Comparison of ENCODE assay signal across 8 mouse cellular contexts in genomic region chr13:52977757-52978156, GRCm38 (mm10). TPM values are rescaled to one million over a fixed set of nuclear protein-coding genes. Genes with fewer than 3 reads are reported as not detected.
A peak's percentile ranks its signal among the peaks of the same experiment; 100 is the strongest.
DNase-seq lines count a peak whose midpoint lies in the region; ATAC-seq lines count a peak whose summit lies in the region.

No protein-coding gene starts in this region.

- H3K9ac ChIP-seq in forebrain, embryonic 14.5 days (ENCODE audit: low read length), result peak overlapping the region; percentile 93
- no peak overlapping the region for H3K9ac ChIP-seq in liver, embryonic 11.5 days (ENCODE audit: low read depth, low read length)
- H3K9ac ChIP-seq in stomach, embryonic 15.5 days, result no peak overlapping the region

- peaks cover 15% of the 10 kb centered on the region for H3K36me3 ChIP-seq in megakaryocyte, embryonic 14.5 days (replicated peaks; ENCODE audit: low read length)
- no peaks in the 10 kb centered on the region for H3K36me3 ChIP-seq in forebrain, embryonic 14.5 days (ENCODE audit: control insufficient read depth, insufficient read depth, low read length)
- H3K36me3 ChIP-seq in liver, embryonic 11.5 days (ENCODE audit: control insufficient read depth, insufficient read depth, low read length), result no peaks in the 10 kb centered on the region
- no peaks in the 10 kb centered on the region for H3K36me3 ChIP-seq in stomach, embryonic 15.5 days

- 32% methylated on average over 4 of the region's 4 CpGs for WGBS in forebrain, embryonic 14.5 days
- WGBS in liver, embryonic 11.5 days, result 29% methylated on average over 4 of the region's 4 CpGs
- WGBS in stomach, embryonic 15.5 days, result 39% methylated on average over 4 of the region's 4 CpGs

- ATAC-seq in megakaryocyte, adult 5-6 weeks (ENCODE audit: poor library complexity, severe bottlenecking), result no peak
- no peak for ATAC-seq in forebrain, embryonic 14.5 days
- no peak for ATAC-seq in liver, embryonic 11.5 days (replicated peaks; ENCODE audit: low FRiP score)
- no peak for ATAC-seq in stomach, embryonic 15.5 days (ENCODE audit: insufficient read depth, low FRiP score, low read depth)

- 0 out of 2 replicates have a peak overlapping the region, but pooled peaks have one; percentile 88 for H3K27ac ChIP-seq in forebrain, embryonic 14.5 days (ENCODE audit: low read depth, low read length)
- H3K27ac ChIP-seq in liver, embryonic 11.5 days (ENCODE audit: low read depth, low read length), result no peak overlapping the region
- H3K27ac ChIP-seq in stomach, embryonic 15.5 days, result no peak overlapping the region

- no peaks in the 10 kb centered on the region for H3K9me3 ChIP-seq in megakaryocyte, embryonic 14.5 days
- no peaks in the 10 kb centered on the region for H3K9me3 ChIP-seq in forebrain, embryonic 14.5 days (replicated peaks; ENCODE audit: control insufficient read depth, low read length)
- H3K9me3 ChIP-seq in liver, embryonic 11.5 days (ENCODE audit: control insufficient read depth, low read length), result no peaks in the 10 kb centered on the region
- no peaks in the 10 kb centered on the region for H3K9me3 ChIP-seq in stomach, embryonic 15.5 days

- H3K4me1 ChIP-seq in megakaryocyte, embryonic 14.5 days, result peaks cover 59% of the 10 kb centered on the region
- peaks cover 26% of the 10 kb centered on the region for H3K4me1 ChIP-seq in forebrain, embryonic 14.5 days (ENCODE audit: control insufficient read depth, insufficient read depth, low read length)
- H3K4me1 ChIP-seq in liver, embryonic 11.5 days (replicated peaks; ENCODE audit: control insufficient read depth, insufficient read depth, low read length), result peaks cover 31% of the 10 kb centered on the region
- H3K4me1 ChIP-seq in stomach, embryonic 15.5 days, result peaks cover 21% of the 10 kb centered on the region

- peak overlapping the region; percentile 71 for H3K4me3 ChIP-seq in megakaryocyte, embryonic 14.5 days (replicated peaks)
- H3K4me3 ChIP-seq in forebrain, embryonic 14.5 days (ENCODE audit: low read depth, low read length), result peak overlapping the region; percentile 77
- no peak overlapping the region; the same call in 1 of the 2 replicates for H3K4me3 ChIP-seq in liver, embryonic 11.5 days (ENCODE audit: low read depth, low read length)
- peak overlapping the region; percentile 63 for H3K4me3 ChIP-seq in stomach, embryonic 15.5 days (replicated peaks)

- DNase-seq in forebrain, embryonic 14.5 days (ENCODE audit: low spot score), result peak; percentile 6
- DNase-seq in liver, embryonic 11.5 days (ENCODE audit: low spot score), result no peak
- DNase-seq in adrenal gland, postnatal 4 days (ENCODE audit: low spot score in 2 of 2), result no peak
- DNase-seq in adrenal gland, adult 8-10 months, result no peak
- no peak for DNase-seq in embryo, embryonic 11 days

- peak overlapping the region; percentile 99 for H3K4me2 ChIP-seq in forebrain, embryonic 14.5 days (ENCODE audit: low read length)
- H3K4me2 ChIP-seq in liver, embryonic 11.5 days, result peak overlapping the region; percentile 89
- H3K4me2 ChIP-seq in stomach, embryonic 15.5 days, result peak overlapping the region; percentile 93

- peaks cover 27% of the 10 kb centered on the region for H3K27me3 ChIP-seq in megakaryocyte, embryonic 14.5 days (replicated peaks)
- H3K27me3 ChIP-seq in forebrain, embryonic 14.5 days (replicated peaks; ENCODE audit: control insufficient read depth, insufficient read depth, low read length), result peaks cover 5% of the 10 kb centered on the region; the same call in 1 of the 2 replicates
- peaks cover 52% of the 10 kb centered on the region for H3K27me3 ChIP-seq in liver, embryonic 11.5 days (replicated peaks; ENCODE audit: control insufficient read depth, insufficient read depth, low read length)
- H3K27me3 ChIP-seq in stomach, embryonic 15.5 days (replicated peaks), result no peaks in the 10 kb centered on the region

RNA-seq across cellular contexts. Expression of gene Nfil3, which starts 3.1 kb away (rescaled TPM):
- polyA plus RNA-seq in megakaryocyte, embryonic 14.5 days (2012; ENCODE audit: insufficient read depth, low replicate concordance), result 15.6 and 17.5 TPM in 2 replicates
- total RNA-seq in megakaryocyte, adult 5-6 weeks (2015), result 43.2 and 59.6 TPM in 2 replicates
- total RNA-seq in megakaryocyte, adult 5-6 weeks (2017), result 43.6 and 53.0 TPM in 2 replicates
- polyA plus RNA-seq in forebrain, embryonic 14.5 days (2014; fragmentation: Nextera tagmentation; extraction: Ambion mirVana), result 38.1 and 53.7 TPM in 2 replicates
- polyA plus RNA-seq in liver, embryonic 11.5 days (2014; fragmentation: Nextera tagmentation; extraction: Ambion mirVana), result 8.5 and 9.8 TPM in 2 replicates
- 30.1 and 32.3 TPM in 2 replicates for polyA plus RNA-seq in stomach, embryonic 15.5 days (2015; fragmentation: Nextera tagmentation; extraction: Ambion mirVana)
- 10 to 100 TPM; 27.2 to 29.3 TPM for total RNA-seq in adrenal gland, postnatal 4 days (2021)
- 10 to 100 TPM in 2 of 4 experiments, 1 to 10 TPM in 2; 7.3 to 22.4 (median 9.0) TPM for total RNA-seq in adrenal gland, adult 8-10 months (2022)

RNA-seq across cellular contexts. Expression of gene Auh, which starts 48.3 kb away (rescaled TPM):
- polyA plus RNA-seq in megakaryocyte, embryonic 14.5 days (2012; ENCODE audit: insufficient read depth, low replicate concordance), result 3.4 and 30.9 TPM in 2 replicates
- 31.5 and 41.4 TPM in 2 replicates for total RNA-seq in megakaryocyte, adult 5-6 weeks (2015)
- 35.1 and 35.9 TPM in 2 replicates for total RNA-seq in megakaryocyte, adult 5-6 weeks (2017)
- 47.9 and 55.9 TPM in 2 replicates for polyA plus RNA-seq in forebrain, embryonic 14.5 days (2014; fragmentation: Nextera tagmentation; extraction: Ambion mirVana)
- polyA plus RNA-seq in liver, embryonic 11.5 days (2014; fragmentation: Nextera tagmentation; extraction: Ambion mirVana), result 35.4 and 36.4 TPM in 2 replicates
- polyA plus RNA-seq in stomach, embryonic 15.5 days (2015; fragmentation: Nextera tagmentation; extraction: Ambion mirVana), result 43.9 and 44.4 TPM in 2 replicates
- 100 to 1,000 TPM; 101 TPM for total RNA-seq in adrenal gland, postnatal 4 days (2021)
- total RNA-seq in adrenal gland, adult 8-10 months (2022), result 100 to 1,000 TPM; 136 to 150 (median 143) TPM
